Mouse (Mus musculus) embryonic fibroblast, embryonic 13.5 days (primary cell): ENCODE measurements around the gene Anxa11. TPM values are rescaled to one million over a fixed set of nuclear protein-coding genes. Genes with fewer than 3 reads are reported as not detected.

Experiments used
- H3K27ac ChIP-seq: 2 replicates; pipeline ENCODE4 v1.5.1; 2012; ENCODE audit warnings: low read length, control low read depth, inconsistent platforms; ENCODE audit not compliant: insufficient read depth
- H3K4me1 ChIP-seq: 2 replicates; pipeline ENCODE4 v1.6.1; 2011; ENCODE audit warnings: low read length; ENCODE audit not compliant: control insufficient read depth, insufficient read depth
- H3K4me3 ChIP-seq: 2 replicates; pipeline ENCODE4 v1.5.1; 2011; ENCODE audit warnings: mild to moderate bottlenecking, control low read depth, low read length; ENCODE audit not compliant: insufficient read depth
- CTCF ChIP-seq: IDR thresholded peaks from 2 replicates; pipeline ENCODE4 v1.5.1; 2011; ENCODE audit warnings: mild to moderate bottlenecking, control low read depth, low read length, moderate library complexity, borderline replicate concordance; ENCODE audit not compliant: insufficient read depth
- POLR2A ChIP-seq: IDR thresholded peaks from 2 replicates; pipeline ENCODE4 v1.6.1; 2011; ENCODE audit warnings: low read depth, mild to moderate bottlenecking, control low read depth, low read length, moderate library complexity
- polyA plus RNA-seq: library from polyadenylated mRNA; stranded (reverse); fragments of >200 nt; gene quantifications from 2 replicates; pipeline ENCODE4 v1.2.4, GENCODE M21; 2011; ENCODE audit warnings: low read depth; ENCODE audit not compliant: missing spikeins, insufficient read length

Anxa11 gene
- polyA plus RNA-seq, 1 experiment, result 29.5 TPM

DNA sequence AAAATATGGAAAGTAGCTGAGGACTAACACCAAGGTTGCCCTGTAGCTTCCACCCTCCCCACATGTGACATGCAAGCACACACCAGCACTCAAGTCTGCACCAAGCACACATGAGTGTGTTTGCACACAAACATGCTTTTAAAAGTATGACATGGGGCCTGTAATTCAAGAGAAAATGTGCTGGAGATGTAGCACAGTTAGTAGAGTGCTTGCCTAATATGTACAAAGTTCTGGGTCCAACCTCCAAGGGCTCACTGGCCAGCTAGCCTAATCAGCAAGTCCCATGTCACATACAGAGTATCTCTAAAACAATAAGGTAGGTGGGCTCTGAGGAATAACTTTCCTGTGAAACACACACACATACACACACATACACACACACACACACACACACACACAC lies 27.8 kb upstream of the Anxa11 start:
- H3K27ac ChIP-seq, result no peak overlapping the region
- no peaks in the 10 kb centered on the region for H3K4me1 ChIP-seq
- TF ChIP-seq CTCF, result no peak
- no peak for TF ChIP-seq POLR2A
- no peak overlapping the region for H3K4me3 ChIP-seq

DNA sequence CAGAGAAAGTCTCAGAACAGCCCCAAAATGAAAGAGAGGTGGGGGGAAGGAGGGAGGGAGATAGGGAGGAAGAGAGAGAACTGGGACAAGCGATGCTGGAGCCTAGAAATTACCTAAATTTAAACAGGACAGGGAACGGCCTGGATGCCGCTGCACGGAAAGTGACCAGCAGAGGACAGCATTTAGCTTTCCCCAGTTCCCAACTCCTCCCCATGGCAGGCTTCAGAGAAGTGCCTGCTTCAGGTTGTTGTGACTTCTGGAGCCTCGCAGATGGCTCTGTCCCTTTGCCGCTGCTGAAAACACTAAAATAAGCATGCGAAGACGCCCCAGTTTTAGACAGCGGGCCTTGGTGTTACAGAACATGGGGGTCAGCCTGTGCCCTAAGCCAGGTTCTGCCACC lies 25.5 kb upstream of the Anxa11 start:
- H3K4me1 ChIP-seq, result no peaks in the 10 kb centered on the region
- TF ChIP-seq CTCF (peak; percentile 91), POLR2A (no peak)
- no peak overlapping the region for H3K4me3 ChIP-seq
- H3K27ac ChIP-seq, result no peak overlapping the region

GRCm38 (mm10) chr14:25822584-25822983 lies 19.4 kb upstream of the Anxa11 start:
- TF ChIP-seq POLR2A (no peak), CTCF (no peak)
- no peaks in the 10 kb centered on the region for H3K4me1 ChIP-seq
- no peak overlapping the region for H3K4me3 ChIP-seq
- no peak overlapping the region for H3K27ac ChIP-seq

DNA sequence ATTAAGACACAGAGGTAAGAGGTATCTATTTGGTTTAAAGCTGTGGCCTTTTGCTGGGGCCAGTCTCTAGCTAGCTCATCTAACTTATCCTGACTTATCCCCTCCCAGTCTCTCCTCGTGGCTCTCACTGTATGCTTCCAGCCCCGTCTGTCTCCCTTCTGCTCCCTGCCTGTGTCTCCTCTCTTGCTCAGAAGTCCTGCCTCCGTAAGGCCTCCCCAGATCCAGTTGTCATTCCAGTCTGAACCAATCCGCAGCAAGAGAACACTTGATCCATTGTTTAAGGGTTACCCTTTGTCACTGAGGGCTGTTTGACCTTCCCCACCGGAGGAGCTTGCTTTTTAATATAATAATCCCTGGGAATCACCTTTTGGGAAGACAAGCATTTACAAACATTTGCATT lies 17.0 kb upstream of the Anxa11 start:
- Histone ChIP-seq H3K4me1 (no peaks in the 10 kb centered on the region), H3K4me3 (no peak overlapping the region), H3K27ac (no peak overlapping the region)
- TF ChIP-seq CTCF (no peak), POLR2A (no peak)

DNA sequence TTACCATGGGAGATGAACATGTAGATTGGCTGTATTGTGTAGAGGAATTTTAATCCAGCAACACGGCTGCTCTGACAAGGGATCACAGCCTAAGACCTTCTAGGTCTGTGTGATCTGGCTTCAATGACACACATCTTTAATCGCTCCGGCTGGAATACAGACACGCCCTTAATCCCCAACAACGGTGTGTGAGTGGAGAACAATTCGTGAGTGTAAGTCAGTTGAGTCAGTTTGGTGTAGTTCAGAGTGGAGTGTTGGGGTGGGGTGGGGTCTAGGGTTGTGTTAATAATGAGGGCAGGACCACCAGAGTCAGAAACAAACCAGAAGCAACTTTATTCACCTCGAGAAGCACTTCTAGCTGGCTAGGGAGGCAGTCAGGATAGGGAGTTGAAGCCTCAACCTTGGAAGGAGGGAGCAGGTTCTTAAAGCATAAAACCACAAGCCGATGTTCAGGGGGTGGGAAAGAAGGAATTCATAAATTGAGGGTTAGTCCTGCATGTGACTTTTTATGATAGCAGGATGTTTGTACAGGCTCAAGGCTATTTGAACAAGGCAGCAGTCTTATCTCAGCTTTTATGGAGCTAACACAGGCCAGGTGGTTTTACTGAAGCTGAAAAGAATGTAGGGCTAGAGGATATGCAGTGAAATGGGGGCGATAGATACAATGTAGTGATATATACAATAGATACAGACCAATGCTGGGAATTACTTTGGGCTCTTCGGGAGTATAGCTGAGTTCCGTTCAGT lies 15.9 kb upstream of the Anxa11 start:
- H3K4me3 ChIP-seq, result no peak overlapping the region
- H3K27ac ChIP-seq, result no peak overlapping the region
- H3K4me1 ChIP-seq, result no peaks in the 10 kb centered on the region
- TF ChIP-seq CTCF (no peak), POLR2A (no peak)

DNA sequence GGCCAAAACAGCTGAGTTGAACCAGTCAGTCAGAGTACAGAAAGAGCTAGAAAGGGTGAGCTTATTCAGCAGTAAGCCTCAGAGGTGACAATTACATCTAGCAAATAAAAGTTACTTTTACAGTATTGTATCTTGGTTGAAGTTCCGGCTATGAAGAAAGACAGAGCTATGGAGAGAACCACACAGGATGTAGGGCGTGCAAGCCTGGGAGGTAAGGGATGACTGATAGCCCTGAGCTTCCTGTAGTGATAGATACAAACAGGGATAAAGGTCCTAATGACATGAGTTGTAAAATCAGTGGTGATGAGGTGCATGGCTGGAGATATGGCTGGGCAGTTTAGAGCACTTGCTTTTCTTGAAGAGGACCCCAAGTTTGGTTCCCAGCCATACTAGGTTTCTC lies 15.1 kb upstream of the Anxa11 start:
- Histone ChIP-seq H3K4me3 (no peak overlapping the region), H3K4me1 (no peaks in the 10 kb centered on the region), H3K27ac (no peak overlapping the region)
- TF ChIP-seq POLR2A, result no peak
- TF ChIP-seq CTCF, result no peak

DNA sequence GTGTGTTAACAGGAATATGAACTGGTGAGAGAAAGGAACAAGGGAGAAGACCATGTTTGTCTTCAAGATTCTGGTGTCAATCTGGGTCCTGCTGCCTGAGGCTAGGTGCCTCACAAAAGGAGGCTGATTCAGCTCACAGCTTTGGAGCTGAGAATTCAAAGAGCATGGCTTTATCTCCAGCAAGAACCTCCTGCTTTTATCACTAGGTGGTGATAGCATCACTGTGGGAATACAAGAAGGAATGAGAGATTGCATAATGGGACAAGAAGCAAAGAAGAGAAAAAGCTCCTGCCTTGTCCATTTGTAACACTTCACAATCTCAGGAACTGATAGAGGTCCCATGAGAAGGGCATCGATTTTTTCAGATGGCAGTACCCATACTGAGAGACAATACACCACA lies 10.6 kb upstream of the Anxa11 start:
- no peak overlapping the region for H3K27ac ChIP-seq
- no peaks in the 10 kb centered on the region for H3K4me1 ChIP-seq
- TF ChIP-seq CTCF (no peak), POLR2A (no peak)
- no peak overlapping the region for H3K4me3 ChIP-seq

DNA sequence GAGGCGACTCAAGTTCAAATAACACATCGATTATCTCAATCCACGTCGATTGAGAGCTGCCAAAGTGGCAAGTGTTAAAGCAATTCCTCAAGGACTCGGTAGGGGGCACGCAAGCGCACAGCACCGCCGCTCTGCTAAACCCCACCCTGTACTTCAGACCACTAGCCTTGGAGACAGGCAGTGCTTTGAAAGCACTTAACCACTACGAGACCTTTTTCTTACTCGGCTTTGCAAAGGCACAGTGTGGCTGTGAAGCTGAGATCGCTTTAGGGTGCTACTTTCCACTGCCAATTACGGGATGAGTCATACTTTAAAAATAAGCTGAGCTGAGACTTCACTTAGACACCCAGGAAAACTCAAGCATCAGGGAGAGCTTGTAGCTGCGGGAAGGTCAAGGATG lies 9.7 kb upstream of the Anxa11 start:
- no peak overlapping the region for H3K4me3 ChIP-seq
- H3K4me1 ChIP-seq, result no peaks in the 10 kb centered on the region
- TF ChIP-seq CTCF, result peak; percentile 60; the same call in 1 of the 2 replicates
- no peak for TF ChIP-seq POLR2A
- no peak overlapping the region for H3K27ac ChIP-seq

DNA sequence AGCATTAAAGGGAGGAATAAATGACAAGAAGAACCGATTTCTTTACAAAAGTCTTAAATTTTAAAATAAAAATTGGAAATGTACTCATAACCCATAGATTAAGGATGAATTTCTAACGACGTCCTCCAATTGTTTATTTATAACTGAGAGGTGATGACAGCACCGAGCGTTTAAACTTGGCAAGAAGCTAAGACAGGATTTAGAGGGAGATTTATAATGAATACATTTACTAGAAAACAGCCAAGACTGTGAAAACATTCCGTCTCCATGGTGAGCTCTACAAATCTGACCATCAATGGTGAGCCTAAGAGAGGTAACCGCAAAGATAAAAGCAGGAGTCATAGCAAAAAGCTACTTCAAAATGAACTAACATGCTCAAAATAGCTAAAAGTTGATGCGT lies 3.5 kb upstream of the Anxa11 start:
- Histone ChIP-seq H3K4me3 (no peak overlapping the region), H3K4me1 (no peaks in the 10 kb centered on the region; the same call in 1 of the 2 replicates), H3K27ac (no peak overlapping the region)
- no peak for TF ChIP-seq CTCF
- no peak for TF ChIP-seq POLR2A

DNA sequence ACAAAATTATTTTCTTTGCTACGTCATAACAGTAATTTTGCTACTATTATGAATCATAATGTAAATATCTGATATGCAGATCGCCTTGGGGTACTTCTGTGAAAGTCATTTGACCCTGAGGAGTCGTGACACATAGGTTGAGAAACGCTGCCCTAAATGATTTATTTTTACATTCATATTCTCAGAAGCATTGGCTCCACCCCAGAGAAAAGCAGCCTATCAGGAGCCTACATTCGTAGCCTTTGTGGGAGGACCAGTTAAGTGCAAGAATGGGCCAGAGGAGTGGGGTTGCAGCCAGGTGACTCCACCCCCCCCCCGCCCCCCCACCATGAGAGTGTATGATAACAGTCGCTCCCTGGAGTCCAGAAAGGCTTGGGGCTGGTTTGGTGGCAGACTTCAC lies 2.2 kb upstream of the Anxa11 start:
- TF ChIP-seq CTCF, result no peak
- TF ChIP-seq POLR2A, result no peak
- Histone ChIP-seq H3K4me1 (no peaks in the 10 kb centered on the region; the same call in 1 of the 2 replicates), H3K4me3 (no peak overlapping the region), H3K27ac (no peak overlapping the region)
